Mouse (Mus musculus) inflammation-experienced regulatory T-cells (primary cell): ENCODE measurements around the gene Odf3b. TPM values are rescaled to one million over a fixed set of nuclear protein-coding genes. Genes with fewer than 3 reads are reported as not detected.

Experiments used
- polyA plus RNA-seq, 2 experiments: library from polyadenylated mRNA; unstranded; fragments of 100-300 nt; shearing (Covaris generic); gene quantifications; one replicate each; pipeline ENCODE4 v1.2.1; 2017

Odf3b gene
- 1 to 10 TPM in 1 of 2 experiments, under 1 TPM in 1; 0.71 to 1.4 TPM for polyA plus RNA-seq

DNA sequence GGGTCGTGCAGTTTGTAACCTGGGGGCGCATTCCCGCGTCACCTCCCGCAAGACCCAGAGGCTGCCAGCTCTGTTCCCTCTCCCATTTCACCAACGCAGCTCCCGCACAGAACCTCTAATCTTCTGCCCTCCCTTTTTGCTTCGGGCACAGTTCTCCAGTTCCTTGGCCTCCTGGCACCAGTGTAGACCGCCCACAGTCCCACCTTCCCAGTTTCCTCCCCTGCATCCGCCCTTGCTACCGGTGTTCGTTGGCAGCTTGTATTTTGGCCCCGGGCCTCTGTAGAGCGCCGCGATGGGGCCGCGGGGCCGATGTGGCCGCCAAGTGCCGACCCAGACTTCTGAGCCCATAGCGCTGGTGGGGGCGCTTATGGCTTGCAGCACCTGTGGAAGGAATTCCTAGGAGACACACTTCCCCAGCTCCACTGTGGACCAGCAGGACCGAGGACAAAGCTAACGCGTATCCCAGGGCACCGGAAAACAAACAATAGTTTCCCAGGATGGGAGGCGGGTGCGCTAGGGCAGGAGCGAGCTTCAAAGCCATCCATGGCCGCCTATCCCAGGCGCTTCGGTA, at the start of gene Odf3b:
Gene Odf3b (minus strand): TSS at position 452 of the 571 bp plus-strand sequence.

DNA sequence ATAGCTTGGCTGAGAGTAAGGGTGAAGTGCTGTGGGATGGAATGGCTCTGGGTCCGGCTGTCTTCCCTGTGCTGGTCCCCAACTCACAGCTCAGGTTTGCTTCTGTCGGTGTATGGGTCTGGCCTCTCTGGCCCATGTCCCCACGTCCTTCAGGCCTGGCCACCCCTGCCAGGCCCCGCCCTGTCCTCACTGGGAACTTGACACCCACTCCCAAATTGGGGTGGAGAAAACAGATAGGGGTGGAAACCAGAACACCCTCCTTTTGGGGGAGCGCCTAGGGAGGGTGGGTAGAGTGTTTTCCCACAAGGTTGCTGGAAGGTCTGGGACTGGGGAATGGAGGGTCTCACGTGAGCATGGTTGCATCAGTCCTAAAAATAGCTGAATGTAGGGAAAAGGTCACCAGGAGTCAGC, 46.6 kb upstream of the Odf3b start, which contains the start of gene Cpt1b:
Gene Cpt1b (minus strand): TSS at position 153 of the 411 bp plus-strand sequence.

DNA sequence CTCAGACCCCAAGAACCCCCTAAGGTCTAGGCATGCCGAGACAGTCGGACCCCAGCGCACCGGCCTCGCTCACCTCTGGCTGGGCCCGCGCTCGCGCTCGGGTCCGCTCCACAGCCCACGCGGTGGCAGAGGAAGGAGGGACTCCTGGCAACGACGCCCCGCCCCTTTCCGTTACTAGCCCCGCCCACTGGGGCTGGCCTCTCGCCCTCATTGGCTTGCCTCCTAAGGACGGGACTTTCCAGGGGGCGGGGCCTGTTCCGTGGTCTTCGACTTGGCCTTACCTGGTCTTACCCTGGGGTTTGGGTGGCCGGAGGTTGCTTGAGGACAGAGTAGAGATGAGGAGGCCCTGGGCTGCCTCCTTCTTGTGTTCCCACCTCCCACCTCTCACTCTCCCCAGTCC, 31.0 kb upstream of the Odf3b start, which contains the start of gene Syce3:
Gene Syce3 (minus strand): TSS at position 386 of the 400 bp plus-strand sequence.

GRCm38 (mm10) chr15:89384617-89385016, 5.5 kb upstream of the Odf3b start, which contains the start of gene Klhdc7b:
Klhdc7b (plus strand) TSS chr15:89384917.

GRCm38 (mm10) chr15:89376957-89377356, 2.1 kb downstream of the Odf3b start, which contains the start of gene Tymp:
Tymp (minus strand) TSS chr15:89377039.

DNA sequence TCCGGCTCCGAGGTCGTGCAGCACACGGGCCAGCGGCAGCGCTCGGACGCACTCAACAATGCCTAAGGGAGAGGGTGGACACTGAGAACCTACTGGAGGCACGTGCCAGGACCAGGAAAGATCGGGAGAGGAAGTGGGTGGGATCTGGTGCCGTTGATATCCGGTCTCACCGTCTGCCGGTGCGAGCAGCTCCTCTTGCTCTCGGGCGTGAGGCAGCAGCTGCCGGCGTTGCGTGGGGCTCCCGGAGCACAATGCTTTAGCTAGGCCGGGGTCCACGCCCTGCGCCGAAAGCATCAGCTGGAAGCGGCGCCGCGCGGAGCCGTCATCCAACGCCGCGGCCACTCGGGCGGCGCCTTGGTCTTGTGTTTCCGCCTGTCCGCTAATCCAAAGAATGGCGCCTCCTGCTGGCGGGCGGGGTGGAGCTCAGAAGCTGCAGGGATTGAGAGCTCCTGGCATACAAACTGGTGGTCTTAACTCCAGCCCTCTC, 5.3 kb downstream of the Odf3b start, which contains the start of gene Sco2:
Gene Sco2 (minus strand): TSS at position 85 of the 487 bp plus-strand sequence.

GRCm38 (mm10) chr15:89355241-89356187, 23.6 kb downstream of the Odf3b start, which contains the start of the genes Lmf2 and Ncaph2:
Lmf2 (minus strand) TSS chr15:89355659.
Ncaph2 (plus strand) TSS chr15:89355719.

DNA sequence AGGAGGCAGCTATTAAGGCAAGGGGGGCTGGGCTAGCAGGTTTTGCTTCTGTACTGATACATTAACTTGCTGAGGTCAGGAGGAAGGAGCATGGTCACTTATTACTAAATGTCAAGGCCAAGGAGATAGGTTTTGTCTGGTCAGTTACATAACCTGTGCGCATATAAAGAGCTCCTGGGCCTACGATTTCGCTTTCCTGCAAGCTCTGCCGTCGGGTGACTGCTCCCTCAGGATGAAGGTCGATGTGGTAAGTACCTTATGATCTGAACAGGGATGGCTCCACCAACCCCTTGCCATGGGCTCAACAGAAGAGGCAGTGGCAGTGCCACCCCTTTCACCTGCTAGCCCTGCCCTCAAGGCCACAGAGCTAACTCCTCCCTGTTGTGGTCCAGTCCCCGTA, 44.8 kb downstream of the Odf3b start, which contains the start of gene Miox:
Gene Miox (plus strand): TSS at position 128 of the 400 bp plus-strand sequence.

Other genes with a start within 250 kb of the Odf3b start
- gene Mapk12, start 238.6 kb downstream of the Odf3b start, polyA plus RNA-seq: 10 to 100 TPM in 1 of 2 experiments, 1 to 10 TPM in 1; 8.4 to 18.8 TPM
- gene Mapk11, start 229.7 kb downstream of the Odf3b start, polyA plus RNA-seq: 100 to 1,000 TPM in 1 of 2 experiments, 10 to 100 TPM in 1; 50.7 to 111 TPM
- gene Plxnb2, start 198.5 kb downstream of the Odf3b start, polyA plus RNA-seq: 1 to 10 TPM; 2.3 to 6.2 TPM
- 10 to 100 TPM; 36.9 to 42.4 TPM for gene Dennd6b, start 182.8 kb downstream of the Odf3b start, polyA plus RNA-seq
- 10 to 100 TPM; 19.8 to 22.8 TPM for gene Ppp6r2, start 167.7 kb downstream of the Odf3b start, polyA plus RNA-seq
- 100 to 1,000 TPM; 183 to 186 TPM for gene Sbf1, start 64.0 kb downstream of the Odf3b start, polyA plus RNA-seq
- not detected for gene Adm2, start 56.6 kb downstream of the Odf3b start, polyA plus RNA-seq
- gene Miox, start 44.9 kb downstream of the Odf3b start, polyA plus RNA-seq: not detected
- 10 to 100 TPM; 57.0 to 69.5 TPM for gene Lmf2, start 23.6 kb downstream of the Odf3b start, polyA plus RNA-seq
- gene Ncaph2, start 23.6 kb downstream of the Odf3b start, polyA plus RNA-seq: 100 to 1,000 TPM; 139 to 146 TPM
- 10 to 100 TPM in 1 of 2 experiments, 1 to 10 TPM in 1; 7.7 to 19.2 TPM for gene Sco2, start 5.4 kb downstream of the Odf3b start, polyA plus RNA-seq
- gene Tymp, start 2.2 kb downstream of the Odf3b start, polyA plus RNA-seq: 1 to 10 TPM; 1.5 to 1.8 TPM
- under 1 TPM; 0.13 to 0.83 TPM for gene Klhdc7b, start 5.6 kb upstream of the Odf3b start, polyA plus RNA-seq
- gene Syce3, start 31.2 kb upstream of the Odf3b start, polyA plus RNA-seq: under 1 TPM in 1 of 2 experiments, not detected in 1; 0.62 TPM
- 1 to 10 TPM in 1 of 2 experiments, under 1 TPM in 1; 0.64 to 1.6 TPM for gene Cpt1b, start 46.6 kb upstream of the Odf3b start, polyA plus RNA-seq
- 1 to 10 TPM; 3.3 to 6.9 TPM for gene C730034F03Rik, start 50.3 kb upstream of the Odf3b start, polyA plus RNA-seq
- gene Gm44502, start 50.4 kb upstream of the Odf3b start, polyA plus RNA-seq: not detected
- 100 to 1,000 TPM; 103 to 119 TPM for gene Chkb, start 50.6 kb upstream of the Odf3b start, polyA plus RNA-seq
- gene Mapk8ip2, start 74.6 kb upstream of the Odf3b start, polyA plus RNA-seq: under 1 TPM; 0.27 to 0.86 TPM
- gene Arsa, start 98.1 kb upstream of the Odf3b start, polyA plus RNA-seq: 10 to 100 TPM; 19.2 to 22.1 TPM
- under 1 TPM; 0.06 to 0.13 TPM for gene Shank3, start 120.3 kb upstream of the Odf3b start, polyA plus RNA-seq
- gene Acr, start 189.0 kb upstream of the Odf3b start, polyA plus RNA-seq: not detected
- 1 to 10 TPM; 1.1 to 2.5 TPM for gene Rabl2, start 212.6 kb upstream of the Odf3b start, polyA plus RNA-seq